Mouse (Mus musculus) heart, embryonic 12.5 days (tissue): ENCODE results near the gene Ssrp1. TPM values are rescaled to one million over a fixed set of nuclear protein-coding genes. Genes with fewer than 3 reads are reported as not detected.
A peak's percentile ranks its signal among the peaks of the same experiment; 100 is the strongest.

ENCODE experiments used
- ATAC-seq: fragments of 200-750 bp; cut with Nextera tagmentation; 2 replicates; pipeline ENCODE4 v1.8.0; 2017; ENCODE audit warnings: moderate TSS enrichment, moderate library complexity; ENCODE audit not compliant: insufficient number of reproducible peaks, low FRiP score
- H3K27ac ChIP-seq: fragments of 300-500 bp; sonication (generic); 2 replicates; pipeline ENCODE4 v1.5.1; 2016; ENCODE audit warnings: mild to moderate bottlenecking, moderate library complexity; ENCODE audit not compliant: poor library complexity, severe bottlenecking
- H3K27me3 ChIP-seq: fragments of 300-500 bp; sonication (generic); replicated peaks from 2 replicates; pipeline ENCODE4 v1.6.1; 2016; ENCODE audit warnings: mild to moderate bottlenecking, moderate library complexity
- H3K36me3 ChIP-seq: fragments of 300-500 bp; sonication (generic); 2 replicates; pipeline ENCODE4 v1.6.1; 2016; ENCODE audit warnings: mild to moderate bottlenecking, moderate library complexity
- H3K4me1 ChIP-seq: fragments of 300-500 bp; sonication (generic); replicated peaks from 2 replicates; pipeline ENCODE4 v1.6.1; 2016; ENCODE audit warnings: mild to moderate bottlenecking
- H3K4me2 ChIP-seq: fragments of 300-500 bp; sonication (generic); 2 replicates; pipeline ENCODE4 v1.6.1; 2016; ENCODE audit warnings: mild to moderate bottlenecking, moderate library complexity
- H3K4me3 ChIP-seq: fragments of 300-500 bp; sonication (generic); 2 replicates; pipeline ENCODE4 v1.5.1; 2016; ENCODE audit warnings: mild to moderate bottlenecking
- H3K9ac ChIP-seq: fragments of 300-500 bp; sonication (generic); 2 replicates; pipeline ENCODE4 v1.6.1; 2016; ENCODE audit warnings: mild to moderate bottlenecking, moderate library complexity
- H3K9me3 ChIP-seq: fragments of 300-500 bp; sonication (generic); replicated peaks from 2 replicates; pipeline ENCODE4 v1.6.1; 2016; ENCODE audit warnings: mild to moderate bottlenecking, moderate library complexity
- WGBS: fragments of 180-500 bp; shearing (Covaris S2); methylation state at CpG from one replicate; pipeline ENCODE4 v1.1.7; 2016; 5-methylcytosine and 5-hydroxymethylcytosine counted together
- polyA plus RNA-seq: library from polyadenylated mRNA; unstranded; fragments of >200 nt; fragmentation: Nextera tagmentation; extraction: Ambion mirVana; gene quantifications from 2 replicates; pipeline ENCODE4 v1.2.1, GENCODE M21; 2016

The Ssrp1 gene
- polyA plus RNA-seq, 1 experiment from 2014 or later: 151 TPM

GRCm38 (mm10) chr2:85053192-85053816 lies 16.3 kb downstream of the Ssrp1 start:
- Histone ChIP-seq H3K36me3 (peaks cover 62% of the 10 kb centered on the region), H3K4me2 (peak overlapping the region; percentile 17; the same call in 1 of the 2 replicates)
- WGBS: 77% methylated on average over 5 of the region's 5 CpGs

GRCm38 (mm10) chr2:85056711-85057110 lies 19.7 kb downstream of the Ssrp1 start:
- H3K36me3 ChIP-seq: peaks cover 78% of the 10 kb centered on the region

More at GRCm38 (mm10) chr2:85053192-85053816, 16.3 kb downstream of the Ssrp1 start:
- Histone ChIP-seq H3K4me3 (no peak overlapping the region), H3K4me1 (peaks cover 55% of the 10 kb centered on the region), H3K9ac (0 out of 2 replicates have a peak overlapping the region, but pooled peaks have one; percentile 8), H3K27me3 (no peaks in the 10 kb centered on the region), H3K9me3 (no peaks in the 10 kb centered on the region), H3K27ac (no peak overlapping the region)
- no peak for ATAC-seq

GRCm38 (mm10) chr2:85059677-85060076 lies 22.6 kb downstream of the Ssrp1 start:
- Histone ChIP-seq H3K36me3 (peaks cover 76% of the 10 kb centered on the region), H3K9ac (no peak overlapping the region), H3K4me3 (no peak overlapping the region), H3K27me3 (no peaks in the 10 kb centered on the region), H3K4me1 (peaks cover 29% of the 10 kb centered on the region), H3K27ac (0 out of 2 replicates have a peak overlapping the region, but pooled peaks have one; percentile 15), H3K9me3 (no peaks in the 10 kb centered on the region), H3K4me2 (no peak overlapping the region)
- ATAC-seq: no peak
- 85% methylated on average over 6 of the region's 6 CpGs for WGBS

More at GRCm38 (mm10) chr2:85056711-85057110, 19.7 kb downstream of the Ssrp1 start:
- Histone ChIP-seq H3K4me2 (no peak overlapping the region), H3K9ac (no peak overlapping the region), H3K9me3 (no peaks in the 10 kb centered on the region), H3K4me1 (peaks cover 45% of the 10 kb centered on the region), H3K4me3 (no peak overlapping the region), H3K27ac (no peak overlapping the region), H3K27me3 (no peaks in the 10 kb centered on the region)
- ATAC-seq: no peak
- WGBS: 59% methylated on average over 5 of the region's 5 CpGs

- H3K4me3 ChIP-seq: peak overlapping the region; percentile 44
- WGBS: 10% methylated on average over 11 of the region's 11 CpGs
- peaks cover 71% of the 10 kb centered on the region for H3K36me3 ChIP-seq
- 0 out of 2 replicates have a peak overlapping the region, but pooled peaks have one; percentile 15 for H3K27ac ChIP-seq
- H3K9ac ChIP-seq: peak overlapping the region; percentile 70
- no peaks in the 10 kb centered on the region for H3K27me3 ChIP-seq
- peak overlapping the region; percentile 73 for H3K4me2 ChIP-seq
- H3K4me1 ChIP-seq: peaks cover 28% of the 10 kb centered on the region
- no peaks in the 10 kb centered on the region for H3K9me3 ChIP-seq
- ATAC-seq: peak; percentile 70
Measured at GRCm38 (mm10) chr2:85060591-85061060, 23.6 kb downstream of the Ssrp1 start.

GRCm38 (mm10) chr2:85061107-85061541 lies 24.1 kb downstream of the Ssrp1 start:
- Histone ChIP-seq H3K27me3 (no peaks in the 10 kb centered on the region), H3K9me3 (no peaks in the 10 kb centered on the region), H3K4me3 (peak overlapping the region; percentile 44), H3K9ac (peak overlapping the region; percentile 70), H3K36me3 (peaks cover 69% of the 10 kb centered on the region), H3K4me2 (peak overlapping the region; percentile 73), H3K4me1 (peaks cover 24% of the 10 kb centered on the region), H3K27ac (no peak overlapping the region)
- 0 out of 2 replicates have a peak, but pooled peaks have one; percentile 2 for ATAC-seq
- WGBS: 25% methylated on average over 10 of the region's 10 CpGs

- no peaks in the 10 kb centered on the region for H3K27me3 ChIP-seq
- ATAC-seq: no peak
- H3K36me3 ChIP-seq: peaks cover 44% of the 10 kb centered on the region
- H3K4me3 ChIP-seq: no peak overlapping the region
- WGBS: 80% methylated on average over 12 of the region's 12 CpGs
- H3K9me3 ChIP-seq: no peaks in the 10 kb centered on the region
- peaks cover 23% of the 10 kb centered on the region for H3K4me1 ChIP-seq
- no peak overlapping the region for H3K4me2 ChIP-seq
- no peak overlapping the region for H3K27ac ChIP-seq
- no peak overlapping the region for H3K9ac ChIP-seq
Measured at GRCm38 (mm10) chr2:85065141-85065875, 28.3 kb downstream of the Ssrp1 start.

GRCm38 (mm10) chr2:85066937-85067336 lies 29.9 kb downstream of the Ssrp1 start:
- Histone ChIP-seq H3K27me3 (no peaks in the 10 kb centered on the region), H3K4me3 (no peak overlapping the region), H3K9me3 (no peaks in the 10 kb centered on the region), H3K4me2 (no peak overlapping the region), H3K27ac (no peak overlapping the region), H3K4me1 (peaks cover 13% of the 10 kb centered on the region), H3K36me3 (peaks cover 54% of the 10 kb centered on the region), H3K9ac (no peak overlapping the region)
- WGBS: 87% methylated on average over 5 of the region's 5 CpGs
- ATAC-seq: no peak

GRCm38 (mm10) chr2:85067903-85068625 lies 31.0 kb downstream of the Ssrp1 start:
- H3K4me2 ChIP-seq: no peak overlapping the region
- peaks cover 54% of the 10 kb centered on the region for H3K36me3 ChIP-seq
- H3K4me1 ChIP-seq: peaks cover 13% of the 10 kb centered on the region
- H3K27ac ChIP-seq: no peak overlapping the region
- H3K4me3 ChIP-seq: no peak overlapping the region
- H3K9me3 ChIP-seq: no peaks in the 10 kb centered on the region
- 62% methylated on average over 10 of the region's 10 CpGs for WGBS
- ATAC-seq: no peak
- no peaks in the 10 kb centered on the region for H3K27me3 ChIP-seq
- H3K9ac ChIP-seq: no peak overlapping the region

- Histone ChIP-seq H3K4me2 (no peak overlapping the region), H3K4me1 (peaks cover 13% of the 10 kb centered on the region), H3K4me3 (no peak overlapping the region), H3K27ac (no peak overlapping the region), H3K9me3 (no peaks in the 10 kb centered on the region), H3K36me3 (peaks cover 53% of the 10 kb centered on the region), H3K27me3 (no peaks in the 10 kb centered on the region), H3K9ac (no peak overlapping the region)
- no peak for ATAC-seq
- 79% methylated on average over 2 of the region's 2 CpGs for WGBS
Measured at GRCm38 (mm10) chr2:85068626-85069025, 31.6 kb downstream of the Ssrp1 start.

GRCm38 (mm10) chr2:85070086-85070485 lies 33.1 kb downstream of the Ssrp1 start:
- Histone ChIP-seq H3K4me3 (no peak overlapping the region), H3K9me3 (no peaks in the 10 kb centered on the region), H3K36me3 (peaks cover 51% of the 10 kb centered on the region), H3K4me1 (peaks cover 13% of the 10 kb centered on the region), H3K4me2 (no peak overlapping the region), H3K9ac (no peak overlapping the region), H3K27me3 (no peaks in the 10 kb centered on the region), H3K27ac (no peak overlapping the region)
- no peak for ATAC-seq
- 70% methylated on average over 15 of the region's 15 CpGs for WGBS

- Histone ChIP-seq H3K36me3 (peaks cover 44% of the 10 kb centered on the region), H3K27ac (no peak overlapping the region), H3K4me2 (no peak overlapping the region), H3K4me3 (no peak overlapping the region), H3K27me3 (no peaks in the 10 kb centered on the region), H3K9ac (no peak overlapping the region), H3K4me1 (peaks cover 13% of the 10 kb centered on the region), H3K9me3 (no peaks in the 10 kb centered on the region)
- ATAC-seq: no peak
- WGBS: 91% methylated on average over 5 of the region's 5 CpGs
Measured at GRCm38 (mm10) chr2:85071921-85072320, 34.9 kb downstream of the Ssrp1 start.
